Mouse (Mus musculus) lung, postnatal 25 days (tissue): ENCODE measurements around the gene Msl1.

ENCODE experiments used
- DNase-seq: peaks from one replicate; pipeline ENCODE4 v3.0.0; 2022; ENCODE audit warnings: low spot score

The Msl1 gene

GRCm38 (mm10) chr11:98795015-98795713, at the start of gene Msl1:
Gene Msl1, plus strand, starts transcription at chr11:98795516.
- peak; percentile 89 for DNase-seq

GRCm38 (mm10) chr11:98745932-98746853, 49.1 kb upstream of the Msl1 start:
- no peak for DNase-seq

GRCm38 (mm10) chr11:98746855-98747693, 48.2 kb upstream of the Msl1 start:
- DNase-seq, result peak; percentile 82

- no peak for DNase-seq
Measured at GRCm38 (mm10) chr11:98747804-98748505, 47.4 kb upstream of the Msl1 start.

GRCm38 (mm10) chr11:98748506-98749416, 46.6 kb upstream of the Msl1 start:
- DNase-seq, result peak; percentile 80

- no peak for DNase-seq
Measured at GRCm38 (mm10) chr11:98749716-98750115, 45.6 kb upstream of the Msl1 start.

GRCm38 (mm10) chr11:98750351-98751201, 44.7 kb upstream of the Msl1 start:
- DNase-seq, result peak; percentile 77

GRCm38 (mm10) chr11:98751221-98751782, 44.0 kb upstream of the Msl1 start:
- no peak for DNase-seq

GRCm38 (mm10) chr11:98752562-98753140, 42.7 kb upstream of the Msl1 start:
- no peak for DNase-seq

GRCm38 (mm10) chr11:98753264-98753663, 42.1 kb upstream of the Msl1 start:
- DNase-seq, result no peak

- DNase-seq, result no peak
Measured at GRCm38 (mm10) chr11:98754151-98754620, 41.1 kb upstream of the Msl1 start.

- DNase-seq, result peak; percentile 71
Measured at GRCm38 (mm10) chr11:98754621-98755181, 40.6 kb upstream of the Msl1 start.

GRCm38 (mm10) chr11:98755726-98756380, 39.5 kb upstream of the Msl1 start:
- DNase-seq, result no peak

- DNase-seq, result no peak
Measured at GRCm38 (mm10) chr11:98756711-98757110, 38.6 kb upstream of the Msl1 start.

- no peak for DNase-seq
Measured at GRCm38 (mm10) chr11:98761939-98762338, 33.4 kb upstream of the Msl1 start.

- DNase-seq, result peak; percentile 89
Measured at GRCm38 (mm10) chr11:98762756-98763501, 32.4 kb upstream of the Msl1 start.

GRCm38 (mm10) chr11:98763502-98763861, 31.8 kb upstream of the Msl1 start:
- no peak for DNase-seq
